Mouse (Mus musculus) midbrain, embryonic 11.5 days (tissue): ENCODE data around the gene Tyro3. TPM values are rescaled to one million over a fixed set of nuclear protein-coding genes. Genes with fewer than 3 reads are reported as not detected.

Experiments
- ATAC-seq: fragments of 200-750 bp; cut with Nextera tagmentation; 2 replicates; pipeline ENCODE4 v1.8.0; 2017; ENCODE audit warnings: moderate TSS enrichment, moderate library complexity; ENCODE audit not compliant: low FRiP score
- DNase-seq: peaks from one replicate; pipeline ENCODE4 v3.0.0; 2015; ENCODE audit warnings: low spot score; ENCODE audit errors: missing footprints
- H3K27ac ChIP-seq: fragments of 300-500 bp; sonication (generic); 2 replicates; pipeline ENCODE4 v1.5.1; 2014; ENCODE audit warnings: low read depth, low read length
- H3K27me3 ChIP-seq: fragments of 300-500 bp; sonication (generic); 2 replicates; pipeline ENCODE4 v1.6.1; 2014; ENCODE audit warnings: mild to moderate bottlenecking, low read length, moderate library complexity, mixed read lengths; ENCODE audit not compliant: control insufficient read depth, insufficient read depth
- H3K36me3 ChIP-seq: fragments of 300-500 bp; sonication (generic); 2 replicates; pipeline ENCODE4 v1.6.1; 2014; ENCODE audit warnings: mild to moderate bottlenecking, low read length, moderate library complexity, mixed read lengths; ENCODE audit not compliant: control insufficient read depth, insufficient read depth
- H3K4me1 ChIP-seq: fragments of 300-500 bp; sonication (generic); 2 replicates; pipeline ENCODE4 v1.6.1; 2014; ENCODE audit warnings: low read length; ENCODE audit not compliant: control insufficient read depth, insufficient read depth
- H3K4me2 ChIP-seq: fragments of 300-500 bp; sonication (generic); 2 replicates; pipeline ENCODE4 v1.6.1; 2014; ENCODE audit warnings: mild to moderate bottlenecking, moderate library complexity
- H3K4me3 ChIP-seq: fragments of 300-500 bp; sonication (generic); 2 replicates; pipeline ENCODE4 v1.5.1; 2014; ENCODE audit warnings: low read depth, low read length
- H3K9ac ChIP-seq: fragments of 300-500 bp; sonication (generic); 2 replicates; pipeline ENCODE4 v1.6.1; 2014; ENCODE audit warnings: low read length
- H3K9me3 ChIP-seq: fragments of 300-500 bp; sonication (generic); 2 replicates; pipeline ENCODE4 v1.6.1; 2016; ENCODE audit warnings: low read length; ENCODE audit not compliant: control insufficient read depth
- WGBS: fragments of 180-500 bp; shearing (Covaris S2); extraction: QIAGEN DNeasy Blood & Tissue Kit; methylation state at CpG from one replicate; pipeline ENCODE4 v1.1.7; 2014; 5-methylcytosine and 5-hydroxymethylcytosine counted together
- polyA plus RNA-seq: library from polyadenylated mRNA; unstranded; fragments of >200 nt; fragmentation: Nextera tagmentation; extraction: Ambion mirVana; gene quantifications from 2 replicates; pipeline ENCODE4 v1.2.1, GENCODE M21; 2014

Tyro3 gene
- polyA plus RNA-seq, 1 experiment from 2014 or later = 22.6 TPM

- no peaks in the 10 kb centered on the region for H3K27me3 ChIP-seq
- no peak overlapping the region for H3K4me2 ChIP-seq
- no peak overlapping the region for H3K4me3 ChIP-seq
- no peak overlapping the region for H3K9ac ChIP-seq
- no peak overlapping the region for H3K27ac ChIP-seq
- no peak for ATAC-seq
- H3K9me3 ChIP-seq = no peaks in the 10 kb centered on the region
- H3K4me1 ChIP-seq = no peaks in the 10 kb centered on the region; the same call in 1 of the 2 replicates
- no peak for DNase-seq
- H3K36me3 ChIP-seq = peaks cover 2% of the 10 kb centered on the region; the same call in 1 of the 2 replicates
- WGBS = 89% methylated on average over 14 of the region's 14 CpGs
Measured at GRCm38 (mm10) chr2:119811490-119812146, 14.1 kb downstream of the Tyro3 start.

- H3K27ac ChIP-seq = no peak overlapping the region
- WGBS = 88% methylated on average over 7 of the region's 7 CpGs
- no peaks in the 10 kb centered on the region for H3K4me1 ChIP-seq
- H3K9ac ChIP-seq = no peak overlapping the region
- DNase-seq (no peak), ATAC-seq (no peak)
- H3K9me3 ChIP-seq = no peaks in the 10 kb centered on the region
- H3K27me3 ChIP-seq = no peaks in the 10 kb centered on the region
- H3K4me2 ChIP-seq = no peak overlapping the region
- no peak overlapping the region for H3K4me3 ChIP-seq
- no peaks in the 10 kb centered on the region; the same call in 1 of the 2 replicates for H3K36me3 ChIP-seq
Measured at GRCm38 (mm10) chr2:119814376-119814933, 16.9 kb downstream of the Tyro3 start.

GRCm38 (mm10) chr2:119816611-119817010 is 19.1 kb downstream of the Tyro3 start:
- Histone ChIP-seq H3K9ac (no peak overlapping the region), H3K4me3 (no peak overlapping the region), H3K36me3 (no peaks in the 10 kb centered on the region; the same call in 1 of the 2 replicates), H3K27ac (no peak overlapping the region), H3K9me3 (no peaks in the 10 kb centered on the region), H3K27me3 (no peaks in the 10 kb centered on the region), H3K4me1 (no peaks in the 10 kb centered on the region), H3K4me2 (no peak overlapping the region)
- WGBS = 95% methylated on average over 13 of the region's 13 CpGs
- ATAC-seq = no peak
- no peak for DNase-seq

GRCm38 (mm10) chr2:119817047-119817446 is 19.5 kb downstream of the Tyro3 start:
- Histone ChIP-seq H3K4me2 (no peak overlapping the region), H3K4me1 (no peaks in the 10 kb centered on the region), H3K9ac (no peak overlapping the region), H3K27ac (no peak overlapping the region), H3K9me3 (no peaks in the 10 kb centered on the region), H3K4me3 (no peak overlapping the region), H3K27me3 (no peaks in the 10 kb centered on the region), H3K36me3 (no peaks in the 10 kb centered on the region; the same call in 1 of the 2 replicates)
- DNase-seq (no peak), ATAC-seq (no peak)
- WGBS = 88% methylated on average over 5 of the region's 5 CpGs

- ATAC-seq = no peak
- Histone ChIP-seq H3K9ac (no peak overlapping the region), H3K4me2 (no peak overlapping the region), H3K36me3 (no peaks in the 10 kb centered on the region), H3K27me3 (no peaks in the 10 kb centered on the region), H3K27ac (no peak overlapping the region), H3K4me1 (no peaks in the 10 kb centered on the region), H3K9me3 (no peaks in the 10 kb centered on the region), H3K4me3 (no peak overlapping the region)
- 64% methylated on average over 9 of the region's 9 CpGs for WGBS
- DNase-seq = no peak
Measured at GRCm38 (mm10) chr2:119818668-119819272, 21.2 kb downstream of the Tyro3 start.

GRCm38 (mm10) chr2:119821136-119821535 is 23.6 kb downstream of the Tyro3 start:
- no peak overlapping the region for H3K9ac ChIP-seq
- ATAC-seq = no peak
- H3K4me1 ChIP-seq = no peaks in the 10 kb centered on the region
- H3K27ac ChIP-seq = no peak overlapping the region
- DNase-seq = no peak
- H3K36me3 ChIP-seq = no peaks in the 10 kb centered on the region
- no peak overlapping the region for H3K4me2 ChIP-seq
- no peak overlapping the region for H3K4me3 ChIP-seq
- 83% methylated on average over 9 of the region's 9 CpGs for WGBS
- H3K27me3 ChIP-seq = no peaks in the 10 kb centered on the region
- no peaks in the 10 kb centered on the region for H3K9me3 ChIP-seq

GRCm38 (mm10) chr2:119830579-119830978 is 33.0 kb downstream of the Tyro3 start:
- Histone ChIP-seq H3K4me2 (no peak overlapping the region), H3K9me3 (no peaks in the 10 kb centered on the region), H3K36me3 (no peaks in the 10 kb centered on the region), H3K27me3 (no peaks in the 10 kb centered on the region), H3K4me3 (no peak overlapping the region), H3K9ac (no peak overlapping the region), H3K4me1 (no peaks in the 10 kb centered on the region), H3K27ac (no peak overlapping the region)
- ATAC-seq = no peak
- 78% methylated on average over 2 of the region's 2 CpGs for WGBS
- DNase-seq = no peak

GRCm38 (mm10) chr2:119834231-119834630 is 36.7 kb downstream of the Tyro3 start:
- no peaks in the 10 kb centered on the region for H3K27me3 ChIP-seq
- ATAC-seq (no peak), DNase-seq (no peak)
- H3K4me3 ChIP-seq = no peak overlapping the region
- H3K4me1 ChIP-seq = no peaks in the 10 kb centered on the region
- no peak overlapping the region for H3K27ac ChIP-seq
- no peak overlapping the region for H3K9ac ChIP-seq
- H3K4me2 ChIP-seq = no peak overlapping the region
- 92% methylated on average over 4 of the region's 4 CpGs for WGBS
- H3K9me3 ChIP-seq = no peaks in the 10 kb centered on the region
- no peaks in the 10 kb centered on the region for H3K36me3 ChIP-seq

GRCm38 (mm10) chr2:119837616-119838015 is 40.1 kb downstream of the Tyro3 start:
- Histone ChIP-seq H3K36me3 (no peaks in the 10 kb centered on the region), H3K9me3 (no peaks in the 10 kb centered on the region), H3K4me3 (no peak overlapping the region), H3K4me1 (no peaks in the 10 kb centered on the region), H3K27me3 (no peaks in the 10 kb centered on the region), H3K27ac (no peak overlapping the region), H3K9ac (no peak overlapping the region), H3K4me2 (no peak overlapping the region)
- ATAC-seq (no peak), DNase-seq (no peak)
- WGBS = 92% methylated on average over 7 of the region's 7 CpGs
